Mouse (Mus musculus) left cerebral cortex, postnatal 36 days (tissue): ENCODE results near the gene Gm45713. TPM values are rescaled to one million over a fixed set of nuclear protein-coding genes. Genes with fewer than 3 reads are reported as not detected.

Experiments used
- DNase-seq, 2 experiments: peaks; one replicate each; pipeline ENCODE4 v3.0.0; 2021 to 2022; ENCODE audit warnings: low spot score in 2 of 2, mixed read lengths in 1 of 2
- intact Hi-C: fragments of 180-260 bp; cut with DNase I; formaldehyde crosslinking; loops from one replicate; pipeline ENCODE4 v1.15.1; 2025
- total RNA-seq, 2 experiments: library from RNA; stranded (reverse); gene quantifications; 2 replicates each; pipeline ENCODE4 v1.2.3; 2021

Gm45713 gene
- total RNA-seq, 2 experiments from 2014 or later: not detected

DNA sequence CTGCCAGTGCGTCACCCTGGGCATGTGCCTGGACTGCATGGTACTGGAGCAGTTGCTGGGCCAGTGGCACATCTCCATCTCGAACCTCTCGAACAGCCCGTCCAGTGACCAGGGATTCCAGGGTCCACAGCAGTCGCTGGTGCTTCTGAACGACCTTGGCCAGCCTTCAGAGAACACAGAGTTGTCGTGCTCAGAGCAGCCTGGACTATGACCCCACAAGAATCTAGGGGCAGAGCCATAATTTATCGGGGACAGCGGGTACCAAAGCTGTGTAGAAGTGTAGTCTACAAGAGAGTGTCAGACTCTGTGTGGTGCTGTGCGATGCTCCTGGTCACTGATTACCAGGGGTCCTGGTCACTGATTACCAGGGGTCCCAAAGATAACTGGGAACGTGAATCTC is 11.9 kb upstream of the Gm45713 start:
- intact Hi-C loops: no loop called here
- DNase-seq: no peak

DNA sequence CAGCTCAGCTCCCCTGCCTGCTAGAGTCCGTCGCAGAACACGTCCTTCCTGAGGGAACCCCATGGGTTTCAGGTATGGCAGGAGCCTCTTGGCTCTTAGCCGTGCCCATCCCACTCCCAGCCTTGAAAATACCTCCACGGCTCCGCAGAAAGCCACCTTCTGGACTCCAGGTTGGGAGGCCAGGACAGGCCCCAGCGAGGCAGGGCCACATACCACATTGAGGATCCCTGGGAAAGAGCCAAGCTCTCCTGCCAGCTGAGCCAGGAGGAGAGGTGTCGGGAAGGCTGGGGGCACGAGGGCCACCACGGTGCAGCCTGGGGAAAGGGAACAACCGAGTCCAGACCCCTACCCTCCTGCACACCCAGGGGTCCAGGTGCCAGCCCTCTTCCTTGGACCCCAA is 11.2 kb upstream of the Gm45713 start:
- intact Hi-C loops: no loop called here
- no peak for DNase-seq

DNA sequence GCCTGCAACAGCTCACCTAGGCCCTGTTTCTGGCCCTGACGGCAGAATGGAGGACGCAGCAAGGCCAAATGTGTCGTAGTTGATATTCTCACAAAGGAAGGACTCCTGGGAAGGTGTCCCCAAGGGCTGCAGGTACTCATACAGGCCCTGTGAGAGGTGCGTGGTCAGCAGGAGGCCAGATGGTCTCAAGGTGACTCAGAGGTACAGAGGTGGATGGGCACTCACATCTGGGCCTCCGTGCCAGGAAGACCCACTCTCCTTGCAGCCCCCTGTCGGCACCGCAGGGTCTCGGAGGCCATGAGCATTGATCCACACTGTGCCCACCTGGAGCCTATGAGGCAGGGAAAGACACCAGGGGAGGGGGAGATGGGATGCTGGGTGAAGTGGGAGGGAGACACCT is 9.4 kb upstream of the Gm45713 start:
- intact Hi-C loops: no loop called here
- DNase-seq: no peak

DNA sequence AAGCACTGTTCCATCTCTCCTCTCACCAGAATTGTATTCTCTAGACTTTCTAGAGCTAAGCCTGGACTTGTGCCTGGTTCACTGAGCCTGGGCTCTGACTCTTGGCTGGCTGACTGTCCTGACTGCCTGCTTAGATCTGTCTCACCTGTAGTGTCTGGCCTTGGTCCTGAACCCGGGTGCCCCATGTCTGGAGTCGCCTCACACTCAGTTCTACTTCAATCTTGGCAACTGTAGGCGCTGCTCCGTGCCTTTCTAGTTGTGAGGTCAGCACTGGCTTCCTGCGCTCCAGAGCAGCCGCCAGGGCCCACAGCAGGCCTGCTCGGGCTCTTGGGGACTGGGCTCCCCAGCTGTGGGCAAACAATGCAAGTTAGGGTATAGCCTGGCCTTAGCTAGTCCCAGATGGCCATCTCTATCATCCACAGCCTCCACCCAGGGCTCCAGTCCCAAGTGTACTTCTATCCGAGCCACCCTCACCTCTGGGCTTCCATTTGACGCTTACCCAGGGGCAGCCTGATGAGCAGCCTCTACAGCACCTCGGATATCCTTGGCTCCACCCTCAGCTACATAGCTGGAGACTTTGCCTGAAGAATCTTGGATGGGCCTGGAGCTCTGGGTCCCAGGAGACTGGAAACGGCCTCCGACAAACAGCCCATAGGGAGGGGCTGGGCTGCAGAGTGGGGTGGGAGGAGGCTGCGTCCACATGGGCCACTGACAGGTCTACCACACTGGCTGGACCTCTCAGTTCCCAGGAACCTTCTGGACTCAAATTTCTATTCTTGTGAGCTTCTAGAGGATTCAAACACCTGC is 8.5 kb upstream of the Gm45713 start:
- no peak for DNase-seq
- intact Hi-C loops: no loop called here

DNA sequence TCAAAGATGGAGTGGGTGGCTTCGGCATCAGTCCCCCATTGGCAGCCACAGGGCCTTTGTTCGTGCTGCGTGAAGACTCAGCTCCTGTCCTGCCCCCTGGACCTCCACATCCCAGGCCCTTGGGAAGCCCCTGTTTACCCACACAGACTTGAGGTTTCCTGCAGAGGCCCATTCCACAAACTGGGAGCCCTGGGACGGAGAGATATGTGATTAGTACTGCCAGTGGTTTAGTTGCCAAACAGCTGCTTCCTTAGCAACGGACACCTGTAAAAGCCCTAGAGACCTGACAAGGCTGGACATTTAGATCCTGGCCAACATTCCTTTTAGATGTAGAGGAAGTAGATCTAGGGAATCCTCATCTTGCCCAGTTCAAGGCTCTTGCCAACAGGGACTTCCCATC is 5.9 kb upstream of the Gm45713 start:
- no peak for DNase-seq
- intact Hi-C loops: no loop called here

DNA sequence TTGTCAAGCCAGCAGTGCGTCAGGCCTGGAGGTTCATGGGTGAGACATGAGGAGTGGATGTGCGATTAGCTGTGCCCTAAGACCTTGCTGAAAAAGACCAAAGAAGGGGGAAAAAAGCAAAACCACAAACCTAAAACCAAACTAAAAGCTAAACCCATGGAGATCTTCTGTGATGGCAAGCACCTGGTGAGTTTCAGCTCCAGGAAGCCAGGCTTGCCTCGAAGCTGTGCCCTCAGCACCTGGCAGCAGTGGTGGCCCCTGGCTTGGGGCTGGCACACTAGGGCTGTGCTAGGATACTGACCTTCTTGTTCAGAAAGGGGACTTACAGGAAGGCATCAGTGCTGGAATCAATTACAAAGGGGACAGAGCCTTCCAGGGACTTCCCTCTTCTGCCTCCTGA is 5.3 kb upstream of the Gm45713 start:
- intact Hi-C loops: no loop called here
- DNase-seq: no peak

DNA sequence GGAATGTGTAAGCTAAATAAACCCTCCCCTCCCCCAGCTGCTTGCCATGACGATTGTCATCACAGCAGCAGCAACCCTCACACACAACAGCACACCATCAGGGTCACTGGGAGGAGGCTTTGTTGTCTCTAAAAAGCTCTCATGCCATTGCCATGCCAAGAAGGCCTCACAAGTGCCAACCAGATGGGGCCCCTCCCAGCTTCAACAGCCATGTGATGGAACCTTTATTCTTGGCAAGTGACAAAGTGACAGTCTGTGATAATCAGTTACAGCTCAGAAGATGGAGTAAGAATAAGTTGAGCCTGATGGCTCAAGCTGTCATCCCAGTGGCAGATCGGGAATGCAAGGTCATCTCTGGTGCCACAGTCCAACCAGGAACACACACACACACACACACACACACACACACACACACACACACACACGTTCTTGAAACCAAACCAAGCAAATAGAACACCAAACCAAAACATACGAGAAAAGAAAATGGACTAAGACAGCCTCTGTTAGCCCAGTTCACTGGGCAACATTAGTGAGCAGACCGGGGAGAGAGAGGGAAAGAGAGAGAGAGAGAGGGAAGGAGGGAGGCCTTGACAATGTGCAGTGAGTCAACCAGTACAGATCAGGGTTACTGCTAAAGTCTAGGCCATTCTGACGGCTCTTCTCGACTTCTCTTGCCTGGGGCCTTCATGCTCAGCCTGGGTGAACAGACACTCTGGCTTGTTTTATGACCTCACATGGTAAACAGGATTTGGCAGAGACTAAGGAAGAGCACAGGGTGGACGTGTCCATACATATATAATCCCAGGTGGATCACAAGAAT is 4.1 kb upstream of the Gm45713 start:
- DNase-seq: no peak
- intact Hi-C loops: no loop called here

DNA sequence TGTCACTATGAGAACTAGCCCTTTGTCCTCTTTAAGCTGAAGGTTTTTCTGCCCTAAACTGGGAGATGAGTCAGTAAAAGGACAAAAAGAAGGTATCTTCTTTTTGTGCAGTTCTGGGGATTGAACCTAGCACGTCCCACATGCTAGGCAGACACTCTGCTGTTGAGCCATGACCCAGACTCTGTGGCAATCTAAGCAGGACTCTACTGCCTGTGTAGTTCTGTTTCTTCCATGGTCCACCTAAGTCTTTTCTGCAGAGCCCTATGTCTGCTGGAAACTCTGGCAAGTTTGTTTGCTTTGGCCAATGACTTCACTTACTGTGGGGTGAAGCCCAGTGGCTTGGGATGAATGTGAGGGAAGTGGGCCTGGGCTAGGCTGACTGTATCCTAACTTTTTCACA is 2.4 kb upstream of the Gm45713 start:
- intact Hi-C loops: no loop called here
- DNase-seq: no peak

DNA sequence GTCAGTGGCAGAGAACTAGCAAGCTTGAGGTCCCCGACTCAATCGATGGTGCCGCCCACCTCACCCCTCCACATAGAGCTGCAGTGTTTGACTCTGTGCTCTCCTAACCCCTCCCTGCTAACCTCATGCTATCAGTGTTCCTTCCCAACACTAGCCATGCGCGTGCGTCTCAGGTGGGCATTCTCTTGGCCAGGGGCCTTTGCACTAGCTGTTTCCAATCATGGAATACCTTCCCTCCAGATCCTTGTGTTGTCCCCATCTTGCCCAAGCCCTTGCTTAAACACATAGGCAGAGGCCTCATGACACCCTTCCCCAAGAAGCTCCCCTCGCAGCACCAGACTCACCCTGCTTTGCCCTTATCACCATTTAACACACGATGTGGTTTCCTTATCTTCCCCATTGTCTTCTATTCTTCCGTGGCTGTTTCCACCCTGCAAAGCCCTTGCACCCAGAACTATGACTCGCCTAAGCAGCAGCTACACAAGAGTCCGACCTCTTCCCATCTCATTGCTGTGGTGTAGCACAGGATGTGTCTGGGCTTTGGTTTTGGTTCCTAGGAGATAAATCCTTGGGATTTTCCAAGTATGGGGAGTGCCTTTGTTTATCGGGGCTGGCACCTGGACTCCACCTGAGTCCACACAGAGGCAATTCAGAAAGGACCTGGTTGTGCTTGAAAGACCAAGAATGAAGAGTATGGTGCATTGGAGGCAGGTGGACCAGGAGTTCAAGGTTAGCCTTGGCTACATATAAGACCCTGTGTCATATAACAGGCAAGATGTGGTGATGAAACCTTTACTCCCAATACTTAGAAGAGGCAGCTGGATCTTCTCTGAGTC is 1.4 kb upstream of the Gm45713 start:
- DNase-seq: no peak
- intact Hi-C loops: loop anchor here (2.0 kb wide), 1 partner anchor 59 kb away; no protein-coding TSS in a partner anchor

DNA sequence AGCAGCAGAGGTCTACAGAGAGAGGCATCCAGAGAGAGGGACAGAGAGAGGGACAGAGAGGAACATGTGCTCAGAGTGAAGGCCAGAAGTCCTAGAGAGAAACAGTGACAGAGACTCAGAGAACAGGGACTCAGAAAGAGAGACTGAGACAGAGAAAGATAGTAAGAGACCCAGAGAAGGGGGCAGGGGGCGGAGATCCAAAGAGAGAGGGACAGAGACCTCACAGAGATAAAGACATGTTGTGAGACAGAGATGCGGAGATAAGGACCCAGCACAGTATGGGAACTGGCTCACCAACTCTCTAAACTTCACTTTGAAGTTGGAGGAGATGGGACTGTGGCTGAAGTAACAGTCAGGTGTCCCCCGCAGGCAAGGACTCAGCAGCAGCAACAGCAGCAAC is 661 bp downstream of the Gm45713 start:
- no peak for DNase-seq
- intact Hi-C loops: no loop called here

DNA sequence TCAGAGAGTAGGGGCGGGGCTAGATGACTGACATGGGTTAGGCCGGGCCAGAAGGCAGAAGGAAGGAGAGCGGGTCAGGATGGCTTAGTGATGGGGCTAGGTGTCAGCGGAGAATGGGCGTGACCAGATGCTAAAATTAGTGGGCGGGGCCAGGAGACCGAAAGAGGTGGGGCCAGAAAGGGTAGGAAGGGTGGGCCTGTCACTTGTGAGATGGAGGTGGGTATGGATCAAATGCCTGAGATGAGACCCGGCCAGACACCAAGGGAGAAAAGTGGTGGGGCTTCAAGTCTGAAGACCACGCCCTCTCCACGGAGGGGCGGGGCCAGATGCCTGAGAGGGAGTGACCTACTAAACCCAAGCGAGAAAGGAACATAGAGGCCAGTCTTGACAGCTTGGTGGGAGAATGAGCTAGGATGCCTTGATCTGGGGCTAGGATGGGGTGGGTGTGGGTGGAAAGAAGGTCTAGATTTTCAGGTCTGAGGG is 1.4 kb downstream of the Gm45713 start:
- intact Hi-C loops: no loop called here
- no peak for DNase-seq

DNA sequence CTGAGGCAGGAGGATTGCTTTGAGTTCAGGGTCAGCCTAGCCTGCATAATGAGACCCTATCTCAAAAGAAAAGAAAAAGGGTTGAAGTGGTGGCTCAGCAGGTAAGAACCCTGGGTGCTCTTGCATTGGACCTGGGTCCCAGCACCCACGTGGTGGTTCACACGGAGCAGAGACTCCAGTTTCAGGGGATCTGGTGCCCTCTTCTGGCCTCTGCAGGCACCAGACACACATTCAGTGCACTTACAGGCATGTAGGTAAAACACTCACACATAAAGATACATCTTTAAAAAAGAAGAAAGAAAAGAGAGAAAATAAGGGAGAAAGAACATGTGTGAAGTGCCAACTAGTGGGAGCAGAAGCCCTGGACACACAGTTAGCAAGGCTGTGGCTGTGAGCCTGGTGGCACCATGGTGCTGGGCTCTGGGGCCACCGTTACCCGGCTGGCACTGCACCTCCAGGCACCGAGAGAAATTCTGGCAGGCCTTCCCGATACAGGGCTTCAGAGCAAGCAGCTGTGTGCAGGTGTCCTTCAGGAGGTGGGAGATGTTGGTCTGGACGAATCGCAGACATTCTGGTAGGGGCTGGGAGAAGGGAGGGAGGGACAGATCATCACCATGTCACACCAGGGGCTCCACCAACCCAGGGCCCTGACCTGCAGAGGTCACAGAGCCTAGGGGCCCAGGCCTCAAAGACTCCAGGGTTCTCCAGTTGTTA is 2.4 kb downstream of the Gm45713 start:
- DNase-seq: no peak
- intact Hi-C loops: no loop called here

DNA sequence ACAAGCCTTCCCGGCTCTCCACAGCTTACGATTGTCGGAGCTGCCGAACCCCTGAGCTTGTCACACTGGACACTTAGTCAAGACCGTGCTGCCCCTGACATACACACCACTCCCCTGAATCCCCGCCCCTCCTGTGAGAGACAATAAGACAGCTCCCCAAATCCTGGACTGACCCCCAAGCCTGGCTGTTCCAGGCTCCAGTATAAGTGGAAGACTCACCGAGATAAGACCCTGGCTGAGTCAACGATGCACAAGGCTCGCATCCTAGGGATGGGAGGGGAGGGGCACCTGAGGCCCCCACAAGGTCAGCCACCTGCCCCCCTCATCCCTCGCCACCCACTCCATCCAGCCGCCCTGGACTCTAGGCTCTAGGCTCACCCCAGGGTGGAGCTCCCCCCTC is 4.2 kb downstream of the Gm45713 start:
- DNase-seq: no peak
- intact Hi-C loops: no loop called here

DNA sequence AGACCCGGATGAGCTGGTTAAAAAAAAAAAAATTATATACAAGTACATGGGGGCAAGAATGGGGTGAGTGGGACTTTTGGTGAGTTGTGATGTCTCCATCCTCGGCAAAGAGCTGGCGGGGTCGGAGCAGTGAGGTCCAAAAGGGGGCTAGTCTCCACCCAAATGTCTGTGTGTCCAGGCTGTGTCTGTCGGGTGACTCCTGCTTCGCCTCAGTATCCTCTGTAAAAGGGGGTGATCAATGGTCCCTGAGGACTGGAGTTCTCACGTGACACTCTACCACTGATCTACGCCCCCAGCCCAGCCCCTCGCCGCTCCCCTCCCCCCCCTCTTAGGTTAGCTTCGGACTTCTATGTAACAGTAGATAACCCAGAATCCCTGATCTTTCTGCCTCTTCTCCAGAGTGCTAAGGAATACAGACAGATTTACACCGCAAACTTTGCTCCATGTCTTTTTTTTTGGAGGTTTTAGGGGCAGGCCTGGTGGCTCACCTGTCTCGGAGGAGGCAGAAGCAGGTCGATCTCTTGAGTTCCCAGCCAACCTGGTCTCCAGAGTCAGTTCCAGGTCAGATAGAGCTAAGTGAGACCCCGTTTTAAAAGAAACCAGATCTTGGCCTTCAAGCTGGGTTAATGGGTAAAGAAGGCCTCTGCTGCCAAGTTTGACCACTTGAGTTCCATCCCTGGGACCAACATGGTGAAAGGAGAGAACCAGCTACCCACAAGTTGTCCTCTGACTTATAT is 6.1 kb downstream of the Gm45713 start:
- intact Hi-C loops: no loop called here
- DNase-seq: no peak

DNA sequence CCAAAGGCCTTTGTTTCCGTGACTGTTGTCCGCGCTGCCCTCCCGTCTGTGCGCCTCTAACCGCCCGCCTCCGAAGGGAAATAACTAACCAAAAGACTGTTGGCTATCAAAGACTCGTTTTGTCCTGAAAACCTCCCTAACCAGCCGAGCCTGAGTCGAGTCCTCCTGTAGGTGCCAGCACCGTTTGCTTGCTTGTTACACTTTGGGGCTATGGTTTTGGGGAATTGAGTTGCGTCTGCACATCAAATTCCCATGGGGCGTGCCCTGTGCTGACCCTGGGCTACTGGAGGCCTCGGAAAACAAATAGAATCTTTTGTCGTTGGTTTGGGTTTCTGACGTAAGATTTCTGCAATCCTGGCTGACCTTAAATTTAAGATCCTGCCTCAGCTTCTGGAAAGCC is 6.7 kb downstream of the Gm45713 start:
- DNase-seq: no peak
- intact Hi-C loops: no loop called here

DNA sequence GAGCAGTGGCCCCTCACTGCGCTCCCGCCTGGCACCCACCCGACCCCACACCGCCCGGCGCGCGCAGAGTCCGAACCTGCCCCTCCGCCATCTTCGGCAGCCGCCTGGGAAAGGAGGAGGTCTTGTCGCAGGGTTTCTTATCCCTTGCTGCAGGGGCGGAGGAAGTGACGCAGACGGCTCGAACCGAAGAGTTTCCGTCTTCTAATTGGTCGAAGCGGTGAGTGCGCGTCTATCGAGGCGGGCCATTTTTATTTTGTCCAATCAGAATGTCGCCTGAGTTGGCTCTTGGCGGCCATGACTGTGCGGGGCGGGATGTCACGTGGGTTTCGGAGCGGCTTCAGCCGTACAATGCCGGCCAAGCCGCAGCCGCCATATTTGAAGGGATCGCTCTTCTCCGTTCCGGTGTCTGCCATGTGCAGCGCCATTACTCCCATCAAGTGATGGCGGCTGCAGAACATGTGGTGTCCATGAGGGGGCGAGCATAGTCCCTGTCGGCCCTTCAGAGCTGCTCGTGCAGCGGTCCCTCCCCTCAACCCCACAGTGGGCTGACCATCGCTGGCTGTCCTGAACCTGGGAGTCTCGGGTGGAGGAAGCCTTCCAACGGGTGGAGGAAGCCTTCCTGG is 7.3 kb downstream of the Gm45713 start, which contains the start of gene Rpl13a:
TSS of gene Rpl13a (minus strand) at position 138 of the 623 bp plus-strand sequence.
- intact Hi-C loops: loop anchor here (1.0 kb wide), 1 partner anchor 26 kb away; the partner anchor contains the start of genes Aldh16a1 and Pih1d1
- DNase-seq: peak; percentile 99

DNA sequence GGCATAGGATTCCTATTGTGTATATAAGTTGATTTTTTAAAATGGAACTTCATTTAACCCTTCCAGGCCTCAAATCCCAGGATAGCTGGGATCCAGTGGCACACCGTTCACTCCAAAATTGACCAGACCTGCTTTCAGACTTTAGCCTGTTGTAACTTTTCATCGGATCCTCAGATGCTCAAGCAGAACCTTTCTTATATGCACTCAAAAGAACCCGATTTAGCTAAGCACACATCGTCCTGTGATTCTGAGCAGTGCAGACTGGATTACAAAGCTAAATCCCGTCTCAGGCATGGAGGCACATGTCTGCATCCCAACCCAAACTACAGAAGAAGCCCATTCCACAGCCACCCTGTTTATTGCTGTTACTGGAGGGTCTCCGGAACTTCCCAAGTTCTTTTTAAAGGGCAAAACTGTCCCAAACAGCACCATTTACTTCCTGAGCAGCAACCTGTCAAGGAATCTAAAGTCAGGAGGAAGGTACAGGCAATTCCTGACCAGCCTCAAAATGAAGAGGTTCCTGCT is 8.3 kb downstream of the Gm45713 start:
- intact Hi-C loops: loop anchor here (1.0 kb wide), 1 partner anchor 27 kb away; the partner anchor contains the start of genes Aldh16a1 and Pih1d1
- DNase-seq: no peak
